In the genomic region with DNA sequence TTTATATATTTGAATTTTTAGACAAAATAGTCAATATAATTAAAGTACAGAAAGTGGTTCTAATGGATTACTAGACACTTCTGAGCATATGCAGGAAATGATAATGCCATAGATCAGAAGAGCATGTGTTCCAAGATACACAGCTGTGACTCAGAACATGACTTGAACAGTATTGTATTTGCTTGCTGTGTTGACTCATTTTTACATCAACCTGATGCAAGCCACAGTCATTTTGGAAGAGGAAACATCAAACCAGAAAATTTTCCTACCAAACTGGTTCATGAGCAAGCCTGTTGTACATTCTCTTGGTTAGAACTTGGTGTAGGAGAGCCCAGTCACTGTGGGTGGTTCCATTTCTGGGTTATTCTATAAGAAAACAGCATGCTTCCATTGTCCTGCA, we compare ENCODE assay signal across 10 mouse cellular contexts.
"Had no signal": no experiment of that assay in that cellular context is flagged by ENCODE, and none has a peak within 500 bp of the region (broad histone marks: within the 10 kb centered on the region; RNA-seq: fewer than 3 reads in every experiment).

No protein-coding gene starts in this region.

- DNase-seq: liver, postnatal 0 days; lung, adult 2 months; lung, postnatal 14 days; lung, postnatal 36 days; retina, postnatal 1 day; right cerebral cortex, adult 18-20 months; right cerebral cortex, postnatal 25 days; thymus, adult 2 months; thymus, postnatal 25 days; thymus, postnatal 4 days had no signal
